Mouse (Mus musculus): Measurements from ENCODE around the gene Zic5.

The Zic5 gene

DNA sequence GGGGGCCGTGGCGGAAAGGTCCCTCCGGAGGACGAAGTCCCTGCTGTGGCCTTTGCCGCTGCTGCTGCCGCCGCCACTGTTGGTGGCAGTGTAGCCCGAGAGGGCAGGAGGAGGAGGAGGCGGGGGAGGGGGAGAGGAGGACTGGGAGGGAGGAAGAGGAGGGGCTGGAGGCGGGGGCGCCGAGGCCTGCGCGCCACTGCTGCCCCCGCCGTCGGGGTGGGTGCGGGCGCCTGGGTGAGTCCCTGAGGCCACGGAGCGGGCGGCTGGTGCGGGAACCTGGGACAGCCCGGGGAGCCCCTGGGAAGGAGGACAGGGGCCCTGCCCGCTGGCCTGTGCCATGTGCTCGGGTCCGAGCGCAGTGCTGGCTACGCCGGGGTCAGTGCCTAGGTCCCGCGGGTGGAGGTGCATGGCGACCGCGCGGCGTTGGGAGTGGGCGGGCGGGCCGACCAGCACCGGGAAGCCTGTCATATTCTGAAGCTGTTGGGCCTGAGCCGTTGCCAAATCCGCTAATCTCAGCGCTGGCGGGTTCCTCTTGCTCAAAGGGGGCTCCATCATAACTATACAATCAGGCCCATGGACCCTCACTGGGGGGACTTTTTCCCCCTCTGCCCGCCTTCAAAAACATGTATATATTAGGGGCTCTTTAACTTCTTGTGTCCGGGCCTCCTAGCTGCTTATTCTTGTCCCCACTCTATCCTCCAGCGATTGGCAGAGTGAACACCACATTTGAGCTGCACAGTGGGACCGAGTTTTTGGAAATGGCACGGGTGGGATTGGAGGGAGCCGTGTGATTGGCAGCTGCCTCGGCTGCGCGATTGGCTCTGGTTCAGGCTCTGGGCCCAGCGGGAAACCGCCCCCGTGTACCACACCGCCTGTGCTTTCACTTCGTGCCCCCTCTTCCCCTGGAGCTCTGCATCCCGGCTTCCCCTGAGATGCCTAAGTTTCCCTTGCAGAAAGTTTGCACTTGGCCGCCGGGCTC lies at the start of gene Zic5:
Gene Zic5 (minus strand): TSS at position 915 of the 979 bp plus-strand sequence.
- DNase-seq (ENCODE audit: low spot score), result no peak

DNA sequence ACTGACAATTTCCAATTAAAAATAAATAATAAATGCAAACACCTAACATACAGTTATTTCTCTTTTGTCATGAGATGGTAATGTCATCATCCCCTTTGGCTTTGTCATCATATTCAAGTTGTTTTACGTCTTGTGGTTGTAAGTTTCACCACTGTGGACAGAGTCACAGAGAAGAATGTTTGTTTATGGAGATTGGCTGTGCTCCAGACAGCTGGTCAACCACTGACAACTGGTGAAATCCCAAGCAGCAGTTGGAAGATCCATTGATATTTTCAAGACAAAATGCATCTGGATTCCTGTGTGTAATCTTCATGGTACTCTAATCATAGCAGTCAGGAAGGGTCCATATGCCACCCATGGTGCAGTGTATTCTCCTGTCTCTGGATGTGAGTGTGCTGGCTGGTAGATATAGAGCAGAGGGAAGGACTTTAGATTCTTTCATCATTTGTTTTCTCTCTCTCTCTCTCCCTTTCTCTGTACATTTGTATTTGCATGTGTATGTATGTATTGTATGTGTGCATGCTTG lies 48.1 kb upstream of the Zic5 start:
- DNase-seq (ENCODE audit: low spot score), result no peak

DNA sequence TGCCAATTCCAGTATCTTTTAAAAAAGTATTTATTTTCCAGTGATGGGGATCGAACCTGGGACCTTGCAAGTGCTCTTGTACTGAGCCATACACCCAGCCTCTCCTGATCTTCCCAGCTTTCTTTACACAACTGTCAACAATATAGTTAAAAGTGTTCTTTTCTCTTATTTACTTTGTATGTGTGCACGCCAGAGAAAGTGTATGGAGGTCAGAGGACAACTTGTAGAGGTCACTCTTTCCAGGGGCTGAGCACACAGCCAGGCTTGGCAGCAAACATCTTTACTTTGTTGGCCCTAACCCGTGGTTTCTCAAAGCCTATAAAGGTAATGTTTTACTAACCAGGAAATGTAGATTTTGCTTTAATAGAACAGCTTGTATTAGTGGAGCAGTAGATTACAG lies 46.0 kb upstream of the Zic5 start:
- DNase-seq (ENCODE audit: low spot score), result no peak

DNA sequence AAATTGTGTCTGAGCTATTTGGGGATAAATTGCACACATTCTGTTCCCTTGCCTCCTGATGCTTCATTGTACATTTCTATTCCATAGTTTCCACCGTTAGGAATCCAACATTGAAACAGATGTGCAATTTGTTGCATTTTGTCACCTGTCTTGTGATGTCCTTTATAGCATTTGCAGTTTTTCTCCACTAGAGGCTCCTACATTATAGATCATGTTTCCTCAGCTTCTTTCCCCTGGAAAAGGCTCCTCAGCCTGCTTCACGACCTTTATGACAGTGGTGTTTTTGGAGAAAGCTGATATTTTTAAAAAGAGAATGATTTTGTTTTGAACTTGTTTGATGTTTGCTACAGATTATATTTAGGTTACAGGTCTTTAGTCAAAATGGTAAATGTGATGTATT lies 43.6 kb upstream of the Zic5 start:
- DNase-seq (ENCODE audit: low spot score), result no peak

DNA sequence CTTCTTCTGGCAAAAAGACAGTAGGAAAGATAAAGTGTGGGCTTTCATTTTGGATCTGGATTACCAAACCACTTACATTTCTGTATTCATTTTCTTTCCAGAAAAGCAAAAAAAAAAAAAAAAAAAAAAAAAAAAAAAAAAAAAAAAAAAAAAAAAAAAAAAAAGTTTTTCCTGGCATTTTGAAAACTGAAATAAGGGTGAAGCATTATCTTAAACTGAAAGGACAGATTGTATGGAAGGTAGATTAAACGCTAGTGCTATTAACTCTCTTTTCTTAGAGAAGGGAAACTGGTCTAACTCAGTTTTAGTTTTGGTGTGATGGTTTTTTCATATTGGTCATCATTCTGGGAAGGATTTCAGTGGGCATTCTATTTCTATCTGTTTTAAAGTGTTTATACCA lies 26.5 kb upstream of the Zic5 start:
- no peak for DNase-seq (ENCODE audit: low spot score)

DNA sequence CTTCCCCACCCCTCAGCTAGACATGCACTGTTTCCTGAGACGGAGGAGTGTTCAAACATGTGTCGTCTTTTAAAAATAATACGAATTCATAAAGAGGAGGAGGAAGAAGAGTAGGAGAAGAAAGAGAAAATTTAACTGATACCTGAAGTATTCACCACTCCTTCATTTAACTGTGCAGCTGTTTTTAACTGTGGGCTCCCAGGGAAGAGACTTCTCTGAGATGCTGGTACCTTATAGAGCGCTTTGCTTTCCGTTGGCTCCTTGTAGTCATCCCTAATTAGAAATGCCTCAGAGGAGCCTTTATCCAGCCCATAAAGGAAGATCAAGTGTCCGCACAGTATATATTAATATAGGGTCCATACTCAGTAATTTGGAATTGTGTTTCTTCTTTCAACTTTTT lies 26.0 kb upstream of the Zic5 start:
- DNase-seq (ENCODE audit: low spot score), result no peak

DNA sequence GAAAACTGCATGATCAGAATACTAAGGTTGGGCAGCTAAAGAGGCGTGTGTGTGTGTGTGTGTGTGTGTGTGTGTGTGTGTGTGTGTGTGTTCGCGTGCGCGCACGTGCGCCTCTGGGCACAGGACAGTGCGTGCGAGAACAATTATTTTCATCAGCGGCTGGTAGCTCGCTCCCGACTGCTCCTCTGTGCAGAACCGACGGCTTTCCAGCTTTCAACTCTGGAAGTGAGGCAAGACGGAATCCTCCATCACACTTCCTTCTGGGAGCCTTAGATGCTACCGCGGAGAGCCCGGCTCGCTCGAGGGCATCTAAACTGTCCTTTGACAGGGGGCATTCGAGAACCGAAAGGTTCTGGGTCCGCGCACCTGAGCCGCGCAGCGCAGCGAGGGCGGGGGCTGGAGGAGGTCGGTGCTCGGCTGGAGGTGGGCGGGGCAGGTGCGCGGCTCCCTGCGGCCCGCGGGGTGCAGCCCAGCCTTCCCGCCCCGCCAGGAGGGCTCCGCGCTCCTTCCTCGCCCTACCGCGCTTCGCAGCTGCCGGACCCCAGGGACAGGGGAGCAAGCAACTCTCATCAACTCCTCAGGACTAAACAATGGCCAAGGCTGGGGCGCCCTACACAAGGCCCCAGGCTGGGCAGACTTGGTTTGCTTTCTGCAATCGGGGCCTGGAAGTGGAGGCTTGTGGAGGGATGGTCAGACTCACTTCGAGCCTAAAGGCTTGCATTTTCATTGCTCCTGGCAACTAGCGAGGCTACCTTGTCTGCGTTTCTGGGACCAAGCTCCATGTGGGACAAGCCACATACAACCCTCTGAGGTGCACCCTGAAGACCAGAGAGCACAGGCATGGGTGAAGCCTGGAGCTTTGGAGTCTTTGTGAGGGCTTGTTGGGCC lies 25.2 kb upstream of the Zic5 start, which contains the start of gene Gm10837:
Gene Gm10837 (plus strand): TSS at position 146 of the 888 bp plus-strand sequence.
- DNase-seq (ENCODE audit: low spot score), result no peak

DNA sequence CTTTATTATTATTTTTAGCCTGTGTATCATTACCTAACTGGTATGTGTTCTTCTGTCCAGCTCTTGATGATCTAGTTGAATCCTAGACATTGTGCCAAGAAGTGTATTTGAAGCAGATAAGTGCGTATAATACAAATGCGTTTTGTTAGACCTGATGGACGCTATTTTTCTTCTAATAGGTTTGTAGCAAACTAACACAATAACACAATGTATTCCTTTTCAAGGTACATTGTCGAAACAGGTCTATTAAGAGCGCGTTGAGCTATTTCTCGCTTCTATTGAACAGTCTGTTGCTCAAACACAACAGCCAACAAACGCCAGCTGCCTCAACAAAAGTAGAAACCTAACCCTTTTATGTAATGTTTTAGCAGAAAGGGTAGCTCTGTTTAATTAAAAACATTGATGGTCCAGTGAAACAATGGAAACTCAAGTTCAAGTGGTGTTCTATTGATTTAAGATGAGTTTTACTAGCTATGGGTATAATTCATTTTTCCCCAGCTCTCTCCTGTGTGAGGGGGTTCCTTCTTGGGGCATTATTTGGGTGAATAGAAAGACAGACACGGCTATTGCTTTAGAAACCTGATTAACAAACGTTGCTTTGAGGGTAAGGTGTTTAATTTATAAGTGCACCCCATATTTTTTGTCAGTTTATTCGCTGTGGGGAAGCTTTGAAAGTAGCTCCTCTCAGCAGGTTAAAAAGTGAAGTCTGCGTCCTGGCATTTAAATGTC lies 24.4 kb upstream of the Zic5 start:
- no peak for DNase-seq (ENCODE audit: low spot score)

DNA sequence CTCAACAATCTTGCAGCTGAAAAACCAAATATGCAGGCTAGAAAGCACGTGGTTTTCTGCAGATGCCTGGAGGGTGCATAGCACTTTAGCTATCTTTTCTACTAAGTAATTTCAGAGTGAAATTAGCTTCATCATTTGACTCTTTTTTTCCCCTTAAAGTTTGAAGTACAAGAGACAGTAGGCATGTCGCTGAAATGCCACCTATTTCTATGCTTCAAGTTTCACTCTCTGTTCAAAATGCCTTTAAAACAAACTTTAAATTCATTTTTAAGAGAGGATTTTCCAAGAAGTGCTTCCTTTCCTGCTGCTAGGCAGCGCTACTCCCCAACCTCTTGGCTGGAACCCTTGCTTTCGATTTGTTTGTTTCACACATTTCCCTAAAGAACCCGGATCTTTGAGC lies 23.6 kb upstream of the Zic5 start:
- DNase-seq (ENCODE audit: low spot score), result no peak

DNA sequence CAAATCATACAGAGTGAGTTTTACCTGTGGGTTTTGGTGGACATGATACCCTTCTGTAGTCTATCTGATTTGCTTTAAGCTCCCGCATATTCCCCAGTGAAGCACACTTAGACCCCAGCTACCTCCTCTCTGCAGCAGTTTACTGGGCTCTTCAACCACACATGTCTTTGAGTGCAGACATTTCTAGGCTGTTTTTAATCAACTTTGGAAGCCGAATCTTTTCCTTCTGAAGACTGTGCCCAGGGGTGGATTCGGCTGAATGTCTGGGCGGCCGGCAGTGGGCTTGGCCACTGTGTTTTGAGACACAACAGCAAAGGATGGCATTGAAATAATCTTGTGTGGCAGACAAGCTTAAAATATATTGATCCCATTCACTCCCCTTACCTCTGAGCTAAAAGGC lies 21.9 kb upstream of the Zic5 start:
- no peak for DNase-seq (ENCODE audit: low spot score)

DNA sequence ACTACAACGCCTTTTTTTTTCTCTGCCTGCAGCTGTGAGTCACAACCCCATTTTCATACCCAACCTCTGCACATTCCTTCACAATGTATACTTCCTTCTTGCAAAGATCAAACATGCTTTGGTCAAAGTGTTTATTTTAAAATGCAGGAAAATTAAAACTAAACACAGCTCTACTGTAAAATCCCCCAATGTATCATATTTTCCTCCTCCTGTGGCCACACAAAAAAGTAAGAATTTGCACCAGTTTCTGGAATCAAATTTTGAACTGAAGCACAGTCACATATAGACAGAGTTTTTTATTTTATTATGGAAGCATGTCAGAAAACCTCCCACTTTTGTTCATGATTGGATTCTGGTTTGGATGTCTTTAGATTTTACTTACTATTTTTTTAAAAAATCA lies 21.1 kb upstream of the Zic5 start:
- DNase-seq (ENCODE audit: low spot score), result no peak

DNA sequence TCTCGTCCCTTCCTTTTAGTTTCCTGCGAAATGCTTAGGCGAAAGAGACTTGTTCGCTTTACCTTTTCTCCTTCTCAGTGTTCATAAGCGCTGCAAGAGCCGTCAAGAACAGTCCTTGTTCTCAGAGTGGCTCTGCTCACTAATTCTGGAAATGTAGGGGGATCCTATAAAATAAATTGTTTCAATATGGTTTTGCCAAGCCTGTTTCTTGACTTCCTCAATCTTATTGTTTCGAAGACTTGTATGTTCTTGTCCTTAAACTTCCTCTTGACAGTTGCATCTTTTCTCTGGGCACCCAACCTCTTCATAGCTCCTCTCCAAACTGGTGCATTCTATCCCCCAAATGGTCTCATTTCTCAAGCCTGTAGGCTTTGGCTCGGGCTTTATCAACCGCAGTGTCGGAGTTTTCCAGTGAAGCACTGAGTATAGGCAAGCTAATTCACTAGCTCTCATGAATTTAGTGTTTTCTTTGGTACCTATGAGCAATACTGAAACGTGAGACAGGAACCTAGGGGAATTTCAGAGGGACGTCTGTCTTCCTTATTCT lies 20.2 kb upstream of the Zic5 start:
- DNase-seq (ENCODE audit: low spot score), result no peak

DNA sequence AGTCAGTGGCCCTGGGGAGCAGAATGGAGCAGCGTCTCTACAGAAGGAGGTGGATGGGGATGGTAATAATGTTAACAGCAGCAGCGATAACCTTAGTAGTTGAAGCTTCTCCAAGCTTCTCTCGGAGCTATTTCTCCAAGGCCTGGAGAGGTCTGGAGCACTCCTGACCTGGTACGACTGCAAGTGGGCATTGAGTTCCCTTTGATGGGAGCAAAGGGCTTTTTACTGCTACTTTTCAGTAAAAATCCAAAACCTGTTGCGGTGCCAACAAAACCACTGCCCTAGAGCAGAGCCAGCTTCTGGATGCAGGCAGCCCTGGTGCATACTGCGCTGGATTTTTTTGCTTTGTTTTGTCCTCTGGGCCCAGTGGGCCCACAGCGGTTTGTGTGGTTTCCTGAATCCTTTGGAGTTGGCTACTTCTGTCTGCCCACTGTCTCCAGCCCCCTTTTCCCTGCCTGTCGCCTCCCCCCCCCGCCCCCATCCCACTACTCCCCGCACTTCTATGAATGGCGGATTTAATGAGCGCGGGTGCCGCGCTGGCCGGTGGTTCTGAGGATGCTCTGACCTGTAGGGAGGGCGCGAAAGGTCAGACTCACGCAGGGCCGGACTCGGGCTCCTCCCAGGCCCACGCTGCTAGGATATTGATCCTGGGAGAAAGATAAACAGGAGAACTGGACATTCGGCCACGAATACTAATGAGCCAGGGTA lies 19.5 kb upstream of the Zic5 start:
- no peak for DNase-seq (ENCODE audit: low spot score)

DNA sequence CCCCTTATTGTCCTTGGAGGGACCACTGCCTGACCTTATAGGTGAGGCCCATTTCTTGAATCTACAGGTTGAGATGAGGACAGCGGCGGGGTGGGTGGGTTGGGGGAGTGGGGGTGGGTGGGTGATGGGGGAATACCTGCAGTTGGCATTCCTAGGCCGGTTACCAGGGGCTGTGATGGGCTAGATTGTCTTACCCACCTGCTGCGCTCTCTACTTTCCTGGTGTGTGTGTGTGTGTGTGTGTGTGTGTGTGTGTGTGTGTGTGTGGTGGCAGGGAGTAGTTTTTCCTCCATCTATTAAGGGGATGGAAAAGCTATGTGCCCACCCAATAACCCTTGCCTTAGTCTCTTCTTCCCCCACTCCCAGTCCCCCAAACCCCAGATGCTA lies 19.0 kb upstream of the Zic5 start:
- no peak for DNase-seq (ENCODE audit: low spot score)

DNA sequence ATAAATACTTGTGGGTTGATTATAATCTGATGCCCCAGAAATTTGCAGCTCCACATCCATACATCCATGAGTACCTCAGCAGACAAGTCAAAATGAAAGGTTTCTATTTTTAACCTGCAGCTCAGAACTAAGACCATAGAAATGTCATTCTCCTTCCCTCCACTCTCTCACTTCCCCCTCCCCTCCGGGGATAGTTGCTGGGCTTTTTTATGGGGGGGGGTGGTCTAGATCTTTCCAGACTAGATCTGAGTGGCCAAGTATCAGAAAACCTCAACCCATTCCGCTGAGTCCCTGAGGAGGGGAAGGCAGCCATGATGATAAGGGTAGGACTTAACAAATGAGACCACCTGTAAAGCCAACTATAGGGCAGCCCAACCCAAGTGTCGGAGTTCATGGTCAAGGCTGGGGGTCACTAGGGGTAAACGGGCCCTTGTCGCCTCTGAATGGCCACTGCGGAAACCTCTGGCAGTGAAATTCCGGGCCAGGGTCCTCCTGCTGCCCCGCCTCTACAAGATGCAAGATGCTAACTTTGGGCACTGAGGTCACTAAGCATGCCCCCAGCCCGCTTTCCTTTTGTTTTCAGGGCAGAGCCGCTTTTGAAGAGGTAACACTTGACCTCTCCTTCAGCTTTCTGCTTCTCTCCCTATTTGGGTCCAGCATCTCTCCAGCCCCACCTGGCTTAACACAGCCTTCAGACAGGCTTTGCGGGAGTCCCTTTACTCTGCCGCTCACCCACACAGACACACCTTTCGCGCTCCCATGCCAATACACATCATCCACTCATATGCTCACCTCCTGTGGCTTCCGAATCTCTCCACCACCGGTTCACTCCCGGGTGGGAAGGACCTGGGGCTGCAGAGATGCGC lies 18.3 kb upstream of the Zic5 start:
- no peak for DNase-seq (ENCODE audit: low spot score)

DNA sequence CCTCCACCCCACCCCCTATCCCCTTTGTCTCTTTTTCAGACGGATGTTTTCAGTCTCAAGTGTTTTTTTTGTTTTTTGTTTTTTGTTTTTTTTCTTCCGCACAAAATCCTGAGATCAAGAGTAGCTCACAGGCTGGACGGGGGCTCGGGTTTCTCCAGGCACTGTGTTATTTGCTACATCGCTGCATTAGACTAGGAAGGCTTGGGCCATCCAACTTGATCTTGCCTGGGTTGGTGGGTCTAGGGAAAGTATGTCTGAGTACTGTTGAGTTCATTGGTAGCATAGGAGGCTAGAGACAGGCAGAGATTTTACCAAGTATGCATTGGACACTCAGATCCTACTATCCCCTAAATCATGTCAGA lies 17.5 kb upstream of the Zic5 start:
- DNase-seq (ENCODE audit: low spot score), result no peak

DNA sequence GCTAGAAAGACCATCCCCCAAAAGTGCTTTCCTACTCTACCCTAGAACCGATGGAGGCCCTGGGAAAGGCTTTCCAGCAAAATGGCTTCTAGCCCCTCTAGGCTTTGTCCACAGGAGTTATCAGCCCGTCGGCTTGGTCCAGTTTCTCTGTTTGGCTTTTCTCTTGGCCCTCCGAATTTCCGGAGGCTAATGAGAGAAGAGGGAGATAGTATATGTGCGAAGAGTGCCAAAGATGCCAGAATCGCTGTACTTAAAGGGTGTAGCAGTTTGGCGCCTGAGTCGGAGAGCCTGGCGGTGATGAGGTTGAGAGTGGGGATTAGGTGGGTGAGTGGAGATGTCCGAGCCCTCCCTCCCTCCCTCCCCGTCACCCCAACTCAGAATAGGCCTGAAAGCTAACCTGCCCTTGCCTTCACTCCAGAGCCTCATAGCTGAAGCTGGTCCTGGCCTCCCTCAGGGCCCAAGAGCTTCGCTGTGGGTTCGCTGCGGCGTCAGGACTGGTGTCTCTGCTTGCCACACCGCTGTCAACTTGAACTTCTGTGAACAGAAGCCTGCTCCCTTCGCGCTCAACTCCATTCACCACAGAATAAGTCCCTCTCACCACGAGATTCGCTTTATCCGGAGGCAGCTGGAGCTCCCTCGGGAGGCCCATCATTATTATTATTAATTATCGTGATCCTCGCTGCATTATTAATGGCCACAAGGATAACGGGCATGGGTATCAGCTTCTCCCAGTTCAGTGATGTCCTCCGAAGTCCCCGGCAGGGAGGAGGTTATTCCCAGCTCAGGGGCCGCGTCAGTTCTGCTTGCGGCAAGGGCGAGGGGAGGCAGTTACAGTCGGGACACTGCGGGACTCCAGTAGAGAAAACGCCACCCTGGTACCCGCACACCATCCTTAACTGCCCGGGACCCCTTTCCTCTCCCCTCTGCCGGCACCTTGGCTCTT lies 16.9 kb upstream of the Zic5 start:
- no peak for DNase-seq (ENCODE audit: low spot score)

DNA sequence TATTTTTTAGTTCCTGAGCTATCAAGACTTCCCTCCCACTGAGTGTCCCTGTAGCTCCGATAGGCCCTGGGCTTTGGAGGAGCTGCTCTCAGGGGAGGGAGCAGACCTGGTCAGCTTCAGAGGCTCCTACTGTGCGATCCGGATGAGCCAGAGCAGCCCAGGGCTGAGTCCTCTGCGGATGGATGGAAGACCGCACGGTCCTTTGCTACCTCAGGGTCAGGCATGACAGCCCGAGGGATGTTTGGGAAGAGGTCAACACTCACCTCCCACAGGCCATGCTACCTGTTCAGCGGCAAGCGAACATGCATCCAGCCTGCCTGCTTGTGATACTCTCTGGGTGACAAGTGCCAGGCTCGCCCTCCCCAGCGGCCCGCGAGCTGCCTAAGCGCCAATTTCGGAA lies 15.7 kb upstream of the Zic5 start:
- no peak for DNase-seq (ENCODE audit: low spot score)

DNA sequence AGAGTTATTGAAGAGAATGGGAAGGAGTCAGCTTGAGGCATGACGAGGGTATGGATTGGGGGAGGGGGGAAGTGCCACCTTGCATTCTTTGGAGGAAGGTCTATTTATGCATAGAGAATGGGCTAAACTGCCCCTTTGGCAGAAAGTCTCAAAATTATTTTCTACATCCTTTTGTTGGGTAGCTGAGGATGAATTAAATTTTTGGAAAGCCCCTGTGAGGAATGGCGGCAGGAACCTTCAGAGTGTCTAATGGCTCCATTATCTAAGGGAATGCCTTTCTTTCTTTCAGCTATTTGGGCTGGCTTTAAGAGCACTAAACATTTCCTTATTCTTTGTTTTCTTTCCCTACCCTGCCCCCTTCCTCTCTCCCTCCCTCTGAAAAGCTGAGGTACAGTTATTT lies 14.9 kb upstream of the Zic5 start:
- no peak for DNase-seq (ENCODE audit: low spot score)

All from spleen, adult 12 weeks (tissue).